Mouse (Mus musculus) frontal cortex, postnatal 14 days (tissue): ENCODE data around the gene Jak1.

Experiments used
- DNase-seq, 2 experiments: peaks; one replicate each; pipeline ENCODE4 v3.0.0; 2022; ENCODE audit warnings: low spot score in 2 of 2

Gene Jak1

GRCm38 (mm10) chr4:101146891-101147655 is 118.0 kb downstream of the Jak1 start:
- DNase-seq, result no peak

- DNase-seq, result peak; percentile 72
Observed at GRCm38 (mm10) chr4:101146047-101146745, 118.9 kb downstream of the Jak1 start.

GRCm38 (mm10) chr4:101144790-101145189 is 120.3 kb downstream of the Jak1 start:
- no peak for DNase-seq

- no peak for DNase-seq
Observed at GRCm38 (mm10) chr4:101144361-101144760, 120.7 kb downstream of the Jak1 start.

GRCm38 (mm10) chr4:101143901-101144300 is 121.2 kb downstream of the Jak1 start:
- no peak for DNase-seq

- DNase-seq, result no peak
Observed at GRCm38 (mm10) chr4:101141768-101142167, 123.3 kb downstream of the Jak1 start.

GRCm38 (mm10) chr4:101137975-101138374 is 127.1 kb downstream of the Jak1 start:
- DNase-seq, result no peak

GRCm38 (mm10) chr4:101135909-101136308 is 129.2 kb downstream of the Jak1 start:
- no peak for DNase-seq

GRCm38 (mm10) chr4:101135013-101135412 is 130.1 kb downstream of the Jak1 start:
- no peak for DNase-seq

GRCm38 (mm10) chr4:101121002-101121401 is 144.1 kb downstream of the Jak1 start:
- no peak for DNase-seq

- no peak for DNase-seq
Observed at GRCm38 (mm10) chr4:101107122-101107521, 158.0 kb downstream of the Jak1 start.
